Mouse (Mus musculus): ENCODE measurements around the gene Snrnp70.

GRCm38 (mm10) chr7:45376057-45376456 lies 19.5 kb downstream of the Snrnp70 start:
- no peak for TF ChIP-seq CTCF (conservative IDR thresholded peaks at IDR 0.05; ENCODE audit: low read length)
- TF ChIP-seq POU5F1 (IDR thresholded peaks at IDR 0.05; ENCODE audit: borderline replicate concordance, low read length), result no peak
